Mouse (Mus musculus) cerebellum, adult 9-11 months (tissue): ENCODE measurements around the gene Ctnnal1.
"Not testable (repeated sequence)": the region's sequence is repeated elsewhere in the genome, so short reads cannot be mapped to it uniquely, and the experiment has no call there.

Experiments
- DNase-seq: peaks from one replicate; pipeline ENCODE4 v3.0.0; 2022

The Ctnnal1 gene

DNA sequence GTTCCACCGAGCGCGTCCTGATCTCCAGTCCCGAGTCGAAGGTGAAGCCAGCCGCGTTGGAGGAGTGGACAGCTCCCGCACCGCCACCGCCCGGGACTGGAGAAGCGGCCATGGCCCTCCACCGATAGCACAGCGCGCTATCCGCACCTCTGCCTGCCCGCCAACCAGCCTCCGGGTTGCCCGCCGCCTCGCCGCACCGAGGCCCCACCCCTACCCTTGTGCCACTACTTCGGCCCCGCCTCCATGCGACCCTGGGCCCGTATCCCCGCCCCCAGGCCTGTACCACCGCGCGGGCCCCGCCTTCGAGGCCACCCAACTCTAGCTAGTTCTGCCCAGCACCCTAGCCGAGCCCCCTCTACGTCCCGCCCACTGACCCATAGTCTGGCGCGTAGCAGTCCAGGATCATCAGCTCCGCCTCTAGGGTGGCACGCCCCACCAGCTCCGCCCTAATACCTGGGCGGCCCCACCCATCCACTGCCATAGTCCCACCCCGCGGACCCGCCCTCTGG is at the start of gene Ctnnal1:
Ctnnal1 (minus strand) TSS at position 186 of the 509 bp plus-strand sequence.
- DNase-seq = peak; percentile 95

DNA sequence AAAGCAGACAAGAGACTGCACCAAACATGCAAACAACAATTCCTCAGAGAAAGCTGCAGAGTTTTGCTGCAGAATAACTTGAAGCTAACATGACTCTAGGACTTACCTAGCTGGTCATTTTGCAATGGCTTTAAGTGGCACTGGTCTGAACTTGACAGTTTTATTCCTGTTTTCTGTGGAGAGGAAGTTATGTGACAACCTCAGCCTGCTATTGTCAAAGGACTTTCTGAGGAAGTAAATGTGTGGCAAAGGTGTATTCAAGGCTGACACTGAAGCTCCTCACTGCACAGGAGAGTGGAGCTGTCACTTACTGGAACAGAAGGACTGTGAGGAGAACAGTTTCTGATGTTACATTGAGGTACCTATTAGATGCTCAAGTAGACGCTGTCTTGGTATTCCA is 49.8 kb upstream of the Ctnnal1 start:
- no peak for DNase-seq

DNA sequence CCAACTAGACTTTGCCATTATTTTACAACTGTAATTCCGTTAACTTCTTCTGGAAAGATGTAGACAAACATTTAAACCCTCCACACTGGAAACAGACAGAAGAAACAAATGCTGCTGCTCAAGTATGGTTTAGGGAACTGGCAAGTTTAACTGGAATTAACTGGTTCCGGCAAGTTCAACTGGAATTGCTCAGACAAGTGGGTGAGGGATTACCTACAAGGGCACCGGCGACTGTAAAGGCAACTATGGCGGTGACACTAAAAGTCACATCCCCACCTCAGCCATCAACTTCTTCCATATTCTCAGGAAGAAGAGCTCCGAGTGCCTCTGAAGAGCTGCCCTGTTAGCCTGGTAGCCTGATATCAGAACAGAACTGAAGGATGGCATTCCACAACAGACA is 49.4 kb upstream of the Ctnnal1 start:
- DNase-seq = no peak

- no peak for DNase-seq
These were observed 47.5 kb upstream of the Ctnnal1 start for GRCm38 (mm10) chr4:56912382-56913001.

DNA sequence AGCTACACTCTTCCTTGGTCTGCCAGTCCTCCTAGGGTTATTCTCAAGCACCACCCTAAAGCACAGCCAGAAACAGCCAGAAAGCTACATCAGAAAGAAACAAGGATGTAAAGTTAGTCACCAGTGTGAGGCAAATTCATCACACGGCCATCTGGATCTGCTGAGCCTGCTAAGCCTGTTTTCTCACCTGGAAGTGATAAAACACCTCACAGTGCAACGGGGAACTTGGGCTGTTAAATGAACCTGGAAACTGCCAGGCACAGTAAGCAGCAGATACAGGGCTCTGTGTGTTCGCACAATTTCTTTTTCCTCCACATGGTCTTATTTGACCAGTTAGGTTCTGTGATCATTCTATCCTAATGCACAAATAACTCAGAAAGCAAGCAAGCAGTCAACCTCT is 44.6 kb upstream of the Ctnnal1 start:
- DNase-seq = no peak

DNA sequence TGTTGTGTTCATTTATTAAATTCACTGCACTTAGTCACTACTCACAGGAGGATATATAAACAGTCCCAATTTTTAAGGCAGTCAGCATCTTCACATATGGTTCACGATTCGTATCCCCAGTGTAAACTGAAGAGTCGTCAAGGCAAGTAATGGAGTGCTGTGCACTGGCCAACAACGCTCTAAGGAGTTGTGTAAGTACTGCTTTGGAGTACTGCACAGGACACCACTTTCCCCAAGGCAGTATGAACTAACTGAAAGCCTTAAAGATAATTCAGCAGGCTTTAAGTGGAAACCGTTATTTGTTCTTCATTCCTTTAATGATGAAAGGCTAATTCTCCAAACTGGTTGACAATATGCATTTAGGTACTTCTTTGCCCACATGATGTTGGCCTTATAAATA is 42.7 kb upstream of the Ctnnal1 start:
- DNase-seq = no peak

DNA sequence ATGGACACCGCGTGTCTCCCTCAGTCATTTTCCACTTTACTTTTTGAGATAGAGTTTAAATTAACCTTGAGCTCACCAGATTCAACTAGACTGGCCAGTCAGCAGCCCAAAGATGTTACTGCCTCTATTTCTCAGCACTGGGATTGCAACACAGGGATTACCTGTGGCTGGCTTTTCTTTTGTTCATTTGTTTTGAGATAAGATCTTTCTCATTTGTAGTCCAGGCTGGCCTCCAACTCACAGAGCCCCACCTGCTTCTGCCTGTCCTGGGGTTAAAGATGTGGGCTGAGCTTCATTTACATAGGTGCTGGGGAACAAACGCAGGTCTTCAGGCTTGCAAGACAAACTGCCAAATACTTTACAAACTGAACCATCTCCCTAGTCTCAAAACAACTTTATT is 41.9 kb upstream of the Ctnnal1 start:
- DNase-seq = no peak

- no peak for DNase-seq
These were observed 40.5 kb upstream of the Ctnnal1 start for GRCm38 (mm10) chr4:56905507-56905906.

DNA sequence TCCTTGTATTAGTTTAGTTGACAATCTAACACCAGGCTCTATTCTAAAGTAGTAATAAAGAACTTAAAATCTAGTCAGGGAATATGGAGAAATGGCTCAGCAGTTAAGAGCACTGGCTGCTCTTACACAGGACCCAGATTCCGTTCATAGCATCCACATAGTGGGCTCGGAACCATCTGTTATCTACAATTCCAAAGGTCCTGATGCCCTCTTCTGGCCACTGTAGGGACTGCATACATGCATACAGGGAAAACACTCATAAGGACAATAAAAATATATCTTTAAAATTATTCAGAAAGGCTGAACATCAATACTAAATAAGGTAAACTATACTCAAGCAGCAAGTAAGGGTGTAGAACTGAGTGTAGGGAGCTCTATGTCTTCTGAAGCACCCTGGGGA is 36.7 kb upstream of the Ctnnal1 start:
- DNase-seq = no peak

DNA sequence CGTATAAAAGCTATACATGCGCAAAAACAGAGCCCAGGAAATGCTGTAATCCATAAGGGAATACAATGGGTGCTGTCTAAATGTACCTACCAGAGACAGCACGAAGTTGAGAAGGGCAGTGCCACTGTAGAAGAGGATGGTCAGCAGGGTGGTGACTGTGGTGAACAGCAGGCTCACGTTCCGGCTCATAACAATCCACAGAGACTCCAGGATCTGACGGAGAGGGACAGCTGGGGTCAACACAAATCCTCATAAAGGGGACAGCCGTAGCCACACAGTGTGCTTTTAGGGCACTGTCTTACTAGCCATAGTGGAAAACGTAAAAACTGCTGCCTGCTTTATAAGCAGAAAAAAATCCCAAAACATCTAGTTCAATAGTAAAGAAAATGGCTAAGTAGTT is 34.2 kb upstream of the Ctnnal1 start:
- no peak for DNase-seq

DNA sequence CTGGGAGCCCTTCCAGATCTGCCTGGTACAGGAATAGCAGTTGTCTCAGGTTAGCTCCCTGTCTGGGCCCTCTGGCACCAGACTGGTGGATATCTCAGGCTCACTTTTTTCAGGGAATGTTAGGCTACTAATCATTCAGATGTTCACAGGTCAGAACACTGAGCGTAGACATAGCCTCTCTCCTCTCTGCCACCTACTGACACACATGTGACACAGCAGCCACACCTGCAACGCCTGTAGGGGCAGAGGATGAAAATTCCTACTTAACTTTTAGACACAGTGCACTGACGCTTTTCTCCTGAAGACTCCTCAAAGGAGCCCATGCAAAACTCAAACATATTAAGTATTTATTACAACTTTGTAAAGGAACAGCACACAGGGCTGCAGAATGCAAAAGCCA is 32.5 kb upstream of the Ctnnal1 start:
- no peak for DNase-seq

GRCm38 (mm10) chr4:56894196-56894595 is 29.2 kb upstream of the Ctnnal1 start:
- DNase-seq = no peak

- no peak for DNase-seq
These were observed 27.6 kb upstream of the Ctnnal1 start for GRCm38 (mm10) chr4:56892501-56893115.

DNA sequence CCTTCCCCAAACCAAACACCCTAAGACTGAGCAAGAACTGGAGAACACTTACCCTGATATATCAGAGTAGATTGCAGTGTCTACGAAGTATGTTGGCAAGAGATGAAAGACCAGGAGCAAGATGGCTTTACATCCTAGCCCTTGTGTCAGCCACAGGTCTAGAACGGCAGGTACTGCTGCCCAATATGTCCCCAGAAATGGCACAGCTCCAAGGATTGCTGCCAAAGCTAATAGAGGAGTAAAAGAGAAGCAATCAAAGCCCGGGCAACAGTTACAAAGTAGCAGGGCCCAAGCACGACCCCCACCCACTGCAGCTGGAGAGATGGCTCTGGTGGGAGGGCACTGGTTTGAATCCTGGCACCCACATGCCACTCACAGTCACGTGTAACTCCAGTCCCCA is 23.5 kb upstream of the Ctnnal1 start:
- DNase-seq = peak; percentile 25

DNA sequence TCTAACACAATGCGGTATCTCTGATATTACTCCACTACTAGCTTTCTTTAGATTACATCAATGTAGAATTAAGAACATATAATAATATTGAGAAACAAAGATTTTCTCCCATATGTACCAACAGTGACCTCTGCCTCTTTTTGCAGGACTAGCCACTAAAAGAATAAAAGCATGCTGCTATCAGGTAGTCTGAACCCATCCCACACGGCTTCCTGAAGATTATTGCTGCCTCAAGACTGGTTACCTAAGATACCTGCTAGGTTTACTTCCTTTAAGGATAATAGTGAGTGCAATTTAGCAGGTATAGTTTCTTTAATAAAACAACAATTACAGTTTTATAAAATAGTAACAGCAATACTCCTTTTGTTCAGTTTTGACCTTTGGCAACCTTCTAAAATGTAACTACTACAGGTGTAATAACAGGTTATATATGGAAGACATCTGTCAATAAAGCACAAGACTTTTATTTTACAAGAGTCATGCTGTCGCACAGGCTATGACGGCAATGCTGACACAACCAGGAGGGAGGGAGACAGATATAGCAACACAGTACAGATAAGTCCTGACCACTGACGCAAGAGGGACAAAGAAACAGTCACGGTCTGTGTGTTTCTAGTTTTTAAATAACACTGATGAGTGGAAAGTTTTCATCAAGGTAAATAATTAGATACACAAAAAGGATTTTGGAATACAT is 21.4 kb upstream of the Ctnnal1 start:
- no peak for DNase-seq

GRCm38 (mm10) chr4:56880036-56880703 is 15.2 kb upstream of the Ctnnal1 start:
- DNase-seq = no peak

- DNase-seq = no peak
These were observed 14.0 kb upstream of the Ctnnal1 start for GRCm38 (mm10) chr4:56878971-56879370.

- DNase-seq = not testable (repeated sequence)
These were observed 5.6 kb upstream of the Ctnnal1 start for GRCm38 (mm10) chr4:56870541-56870940.

GRCm38 (mm10) chr4:56867761-56868160 is 2.8 kb upstream of the Ctnnal1 start:
- DNase-seq = no peak

- DNase-seq = peak; percentile 56
These were observed 983 bp upstream of the Ctnnal1 start for GRCm38 (mm10) chr4:56865971-56866370.

GRCm38 (mm10) chr4:56864417-56865001 is 479 bp downstream of the Ctnnal1 start:
- no peak for DNase-seq

DNA sequence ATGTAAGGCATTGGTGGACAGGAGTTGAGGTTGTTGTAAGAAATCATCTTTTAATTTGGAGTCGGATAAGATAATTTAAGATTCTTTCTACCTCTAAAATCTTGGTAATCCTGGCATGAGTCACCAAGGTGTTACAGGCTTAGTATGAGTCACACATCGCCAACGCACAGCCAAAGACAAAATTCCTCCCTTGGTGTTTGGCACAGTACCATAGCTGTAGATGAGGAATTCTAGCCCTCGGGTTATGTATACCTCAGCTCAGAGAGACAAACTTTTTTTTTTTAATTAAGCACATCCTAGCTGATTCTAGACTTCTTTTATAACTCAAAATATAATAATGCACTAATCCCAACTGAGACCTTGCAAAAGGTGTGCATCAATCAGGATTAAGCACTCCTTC is 972 bp downstream of the Ctnnal1 start:
- DNase-seq = peak; percentile 51

DNA sequence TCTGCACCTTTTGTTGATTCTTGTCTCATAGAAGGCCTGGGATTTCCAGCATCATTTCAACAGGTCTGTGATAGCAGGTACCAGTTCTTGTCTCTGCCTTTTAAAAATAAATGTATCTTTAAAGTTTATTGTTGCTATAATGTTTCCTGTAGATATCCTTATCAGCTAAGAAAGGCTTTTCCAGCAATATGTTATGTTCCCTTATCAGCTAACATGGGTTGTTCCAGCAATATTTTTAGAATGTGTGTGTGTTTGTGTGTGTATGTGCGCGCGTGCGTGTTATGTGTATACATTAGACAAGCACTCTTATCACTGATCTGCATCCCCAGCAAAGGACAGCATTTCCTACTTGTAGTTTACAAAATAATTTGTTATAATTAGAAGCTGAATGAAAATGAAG is 3.4 kb downstream of the Ctnnal1 start:
- no peak for DNase-seq
